Mouse (Mus musculus): Measurements from ENCODE around the gene Gm20870. TPM values are rescaled to one million over a fixed set of nuclear protein-coding genes. Genes with fewer than 3 reads are reported as not detected.

Gene Gm20870
- 23.1 TPM for polyA plus RNA-seq (2014; fragmentation: Illumina TruSeq; extraction: RNeasy Lipid Tissue Mini Kit (QIAGEN cat#74804); ENCODE audit: low read depth, low replicate concordance)

GRCm38 (mm10) chrY:71691743-71692142, at the start of gene Gm20870:
Gm20870 (plus strand) TSS chrY:71692043.

Other genes with a start within 250 kb of the Gm20870 start
- gene Gm20869, start 222.6 kb upstream of the Gm20870 start, polyA plus RNA-seq (2014; fragmentation: Illumina TruSeq; extraction: RNeasy Lipid Tissue Mini Kit (QIAGEN cat#74804); ENCODE audit: low read depth, low replicate concordance) = 13.1 TPM

Data from testis, adult 10 weeks (tissue).